Mouse (Mus musculus) small intestine, adult 2 months (tissue): Measurements from ENCODE around the gene Timeless.

ENCODE experiments used
- CTCF ChIP-seq: fragments of 200-500 bp; IDR thresholded peaks from 2 replicates; pipeline ENCODE4 v1.5.1; 2012; ENCODE audit warnings: low read depth, mild to moderate bottlenecking, control low read depth, inconsistent platforms, low read length, moderate library complexity, mixed read lengths; ENCODE audit not compliant: insufficient replicate concordance, insufficient read length; ENCODE audit errors: extremely low read depth
- POLR2A ChIP-seq: fragments of 200-500 bp; IDR thresholded peaks from 2 replicates; pipeline ENCODE4 v1.6.1; 2012; ENCODE audit warnings: low read depth, mild to moderate bottlenecking, control low read depth, inconsistent platforms, low read length, moderate library complexity

- TF ChIP-seq CTCF (no peak), POLR2A (no peak)
Measured at GRCm38 (mm10) chr10:128263393-128264310, 31.8 kb downstream of the Timeless start.
